Mouse (Mus musculus) limb, embryonic 11.5 days (tissue): ENCODE data around the gene Fkbp6. TPM values are rescaled to one million over a fixed set of nuclear protein-coding genes. Genes with fewer than 3 reads are reported as not detected.
A peak's percentile ranks its signal among the peaks of the same experiment; 100 is the strongest.

Source experiments
- ATAC-seq: fragments of 200-750 bp; cut with Nextera tagmentation; 2 replicates; pipeline ENCODE4 v1.8.0; 2017; ENCODE audit warnings: low read depth; ENCODE audit not compliant: insufficient number of reproducible peaks, low FRiP score, low TSS enrichment
- DNase-seq: peaks from one replicate; pipeline ENCODE4 v3.0.0-alpha.2; 2015; ENCODE audit warnings: low spot score
- H3K27ac ChIP-seq: fragments of 300-500 bp; sonication (generic); replicated peaks from 2 replicates; pipeline ENCODE4 v1.5.1; 2014; ENCODE audit warnings: low read depth, mild to moderate bottlenecking, low read length
- H3K27me3 ChIP-seq: fragments of 300-500 bp; sonication (generic); 2 replicates; pipeline ENCODE4 v1.6.1; 2014; ENCODE audit warnings: mild to moderate bottlenecking, low read length, mixed read lengths; ENCODE audit not compliant: control insufficient read depth, insufficient read depth
- H3K36me3 ChIP-seq: fragments of 300-500 bp; sonication (generic); 2 replicates; pipeline ENCODE4 v1.6.1; 2014; ENCODE audit warnings: mild to moderate bottlenecking, low read length, moderate library complexity, mixed read lengths; ENCODE audit not compliant: control insufficient read depth, insufficient read depth
- H3K4me1 ChIP-seq: fragments of 300-500 bp; sonication (generic); 2 replicates; pipeline ENCODE4 v1.6.1; 2014; ENCODE audit warnings: low read length, mixed read lengths; ENCODE audit not compliant: control insufficient read depth, insufficient read depth
- H3K4me2 ChIP-seq: fragments of 300-500 bp; sonication (generic); 2 replicates; pipeline ENCODE4 v1.6.1; 2014; ENCODE audit warnings: low read depth, mild to moderate bottlenecking, moderate library complexity; ENCODE audit not compliant: severe bottlenecking
- H3K4me3 ChIP-seq: fragments of 300-500 bp; sonication (generic); 2 replicates; pipeline ENCODE4 v1.5.1; 2014; ENCODE audit warnings: low read depth, low read length
- H3K9ac ChIP-seq: fragments of 300-500 bp; sonication (generic); 2 replicates; pipeline ENCODE4 v1.6.1; 2014; ENCODE audit warnings: mild to moderate bottlenecking, low read length
- H3K9me3 ChIP-seq: fragments of 300-500 bp; sonication (generic); 2 replicates; pipeline ENCODE4 v1.6.1; 2016; ENCODE audit warnings: low read length; ENCODE audit not compliant: control insufficient read depth
- WGBS: fragments of 180-500 bp; shearing (Covaris S2); extraction: QIAGEN DNeasy Blood & Tissue Kit; methylation state at CpG from one replicate; pipeline ENCODE4 v1.1.7; 2014; 5-methylcytosine and 5-hydroxymethylcytosine counted together
- polyA plus RNA-seq: library from polyadenylated mRNA; unstranded; fragments of >200 nt; fragmentation: Nextera tagmentation; extraction: Ambion mirVana; gene quantifications from 2 replicates; pipeline ENCODE4 v1.2.1, GENCODE M21; 2014

The Fkbp6 gene
- polyA plus RNA-seq, 1 experiment from 2014 or later = 0.12 TPM

DNA sequence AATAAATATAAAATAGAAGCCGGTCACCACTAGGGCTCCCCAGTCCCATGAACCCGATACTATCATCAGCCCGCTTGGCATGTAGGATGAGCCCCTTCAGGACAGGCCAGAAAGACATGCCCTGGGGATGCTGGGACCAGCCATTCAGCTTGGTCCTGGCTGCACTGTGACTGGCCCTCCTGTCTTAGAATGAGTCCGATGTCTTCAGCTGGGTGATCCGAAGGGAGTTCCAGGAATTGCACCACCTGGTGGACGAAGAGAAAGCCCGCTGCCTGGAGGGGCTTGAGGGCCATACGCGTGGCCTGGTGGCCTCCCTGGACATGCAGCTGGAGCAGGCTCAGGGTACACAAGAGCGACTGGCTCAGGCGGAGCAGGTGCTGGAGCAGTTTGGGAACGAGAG is 13.7 kb upstream of the Fkbp6 start:
- no peak for ATAC-seq
- Histone ChIP-seq H3K4me2 (no peak overlapping the region), H3K9me3 (no peaks in the 10 kb centered on the region), H3K9ac (no peak overlapping the region), H3K27ac (no peak overlapping the region), H3K27me3 (no peaks in the 10 kb centered on the region), H3K36me3 (no peaks in the 10 kb centered on the region), H3K4me3 (no peak overlapping the region), H3K4me1 (no peaks in the 10 kb centered on the region)
- WGBS = 26% methylated on average over 12 of the region's 12 CpGs
- peak; percentile 66 for DNase-seq

DNA sequence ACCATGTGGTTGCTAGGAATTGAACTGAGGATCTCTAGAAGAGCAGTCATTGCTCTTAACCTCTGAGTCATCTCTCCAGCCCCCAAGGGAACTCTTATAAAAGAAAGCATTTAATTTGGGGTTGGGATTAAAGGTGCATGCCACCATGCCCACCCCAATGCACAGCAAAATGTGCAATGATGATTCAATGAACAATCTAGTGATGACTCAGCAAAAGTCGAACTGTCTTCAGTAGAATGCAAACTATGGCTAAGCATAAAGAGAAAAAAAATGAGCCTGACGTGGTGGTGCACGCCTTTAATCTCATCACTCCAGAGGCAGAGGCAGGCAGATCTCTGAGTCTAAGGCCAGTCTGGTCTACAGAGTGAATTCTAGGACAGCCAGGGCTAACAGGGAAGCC is 12.7 kb upstream of the Fkbp6 start:
- ATAC-seq = no peak
- WGBS = 89% methylated on average over 3 of the region's 3 CpGs

DNA sequence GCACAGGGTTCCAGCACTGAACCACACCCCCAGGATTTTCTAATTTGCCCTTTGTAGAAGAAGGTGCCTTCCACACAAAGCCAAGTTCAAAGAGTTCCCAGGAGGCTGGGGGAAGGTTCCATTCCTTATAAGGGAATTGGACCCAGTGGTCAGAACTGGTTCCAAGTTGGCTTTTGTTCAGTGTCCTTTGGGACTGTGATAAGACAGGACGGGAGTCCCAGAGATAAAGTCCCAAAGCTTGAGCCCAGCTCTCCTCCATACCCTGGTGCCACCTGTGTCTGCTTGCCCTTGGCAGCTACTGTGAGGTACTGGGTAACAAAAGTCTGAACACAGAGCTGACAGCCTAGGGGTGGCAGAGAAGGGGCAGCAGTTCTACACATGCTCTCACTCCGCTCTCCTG is 9.9 kb upstream of the Fkbp6 start:
- H3K4me2 ChIP-seq = no peak overlapping the region
- H3K27ac ChIP-seq = no peak overlapping the region
- no peaks in the 10 kb centered on the region for H3K4me1 ChIP-seq
- H3K27me3 ChIP-seq = no peaks in the 10 kb centered on the region
- DNase-seq (no peak), ATAC-seq (no peak)
- H3K9me3 ChIP-seq = peaks cover 4% of the 10 kb centered on the region
- no peak overlapping the region for H3K9ac ChIP-seq
- no peak overlapping the region for H3K4me3 ChIP-seq
- no peaks in the 10 kb centered on the region for H3K36me3 ChIP-seq
- 92% methylated on average over 2 of the region's 2 CpGs for WGBS

More for the DNA sequence above, 12.7 kb upstream of the Fkbp6 start:
- H3K27me3 ChIP-seq = no peaks in the 10 kb centered on the region
- H3K27ac ChIP-seq = no peak overlapping the region
- no peak overlapping the region for H3K9ac ChIP-seq
- no peak overlapping the region for H3K4me2 ChIP-seq
- H3K36me3 ChIP-seq = no peaks in the 10 kb centered on the region
- no peak for DNase-seq
- no peaks in the 10 kb centered on the region for H3K4me1 ChIP-seq
- H3K9me3 ChIP-seq = peaks cover 2% of the 10 kb centered on the region
- H3K4me3 ChIP-seq = no peak overlapping the region

DNA sequence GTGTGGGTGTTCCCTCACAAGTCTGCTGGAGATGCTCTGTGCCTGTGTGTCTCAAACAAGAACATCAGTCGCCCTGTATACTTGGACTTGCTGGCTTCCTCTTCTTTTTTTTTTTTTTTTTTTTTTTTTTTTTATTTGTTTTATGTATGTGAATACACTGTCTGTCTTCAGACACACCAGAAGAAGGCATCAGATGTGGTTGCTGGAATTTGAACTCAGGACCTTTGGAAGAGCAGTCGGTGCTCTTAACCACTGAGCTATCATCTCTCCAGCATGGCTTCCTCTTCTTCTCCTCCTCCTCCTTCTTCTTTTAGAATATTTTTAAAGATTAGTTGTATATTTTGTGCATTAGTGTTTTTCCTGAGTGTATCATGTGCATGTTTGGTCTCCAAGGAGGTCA is 7.7 kb upstream of the Fkbp6 start:
- Histone ChIP-seq H3K9ac (no peak overlapping the region), H3K36me3 (no peaks in the 10 kb centered on the region), H3K9me3 (peaks cover 4% of the 10 kb centered on the region), H3K4me3 (no peak overlapping the region), H3K27me3 (no peaks in the 10 kb centered on the region), H3K4me2 (no peak overlapping the region), H3K27ac (no peak overlapping the region), H3K4me1 (no peaks in the 10 kb centered on the region)
- WGBS = 84% methylated on average over 2 of the region's 2 CpGs
- ATAC-seq (no peak), DNase-seq (no peak)

DNA sequence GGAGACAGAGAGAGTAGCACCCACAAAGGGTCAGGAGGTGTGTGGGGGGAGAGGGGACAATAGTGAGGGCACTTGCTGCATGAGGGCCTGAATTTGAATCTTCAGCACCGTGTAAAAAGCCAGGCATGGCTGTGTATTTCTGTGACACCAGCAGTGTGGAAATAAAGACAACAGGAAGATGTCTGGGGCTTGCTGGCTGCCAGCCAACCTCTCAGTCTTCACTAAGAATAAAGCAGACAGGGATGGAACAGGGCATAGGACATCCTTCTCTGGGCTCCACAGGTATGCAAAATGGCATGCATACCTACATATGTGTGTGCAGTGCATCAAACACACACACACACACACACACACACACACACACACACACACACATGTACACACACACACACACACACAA is 6.2 kb upstream of the Fkbp6 start:
- DNase-seq (no peak), ATAC-seq (no peak)
- Histone ChIP-seq H3K9ac (no peak overlapping the region), H3K9me3 (peaks cover 4% of the 10 kb centered on the region), H3K36me3 (no peaks in the 10 kb centered on the region), H3K27ac (no peak overlapping the region), H3K4me2 (no peak overlapping the region), H3K4me3 (no peak overlapping the region), H3K4me1 (no peaks in the 10 kb centered on the region), H3K27me3 (no peaks in the 10 kb centered on the region)
- 77% methylated on average over 1 of the region's 1 CpGs for WGBS

- H3K4me2 ChIP-seq = no peak overlapping the region
- H3K27me3 ChIP-seq = no peaks in the 10 kb centered on the region
- H3K4me3 ChIP-seq = no peak overlapping the region
- DNase-seq (peak; percentile 64), ATAC-seq (no peak)
- no peak overlapping the region for H3K9ac ChIP-seq
- no peak overlapping the region for H3K27ac ChIP-seq
- H3K36me3 ChIP-seq = no peaks in the 10 kb centered on the region
- peaks cover 9% of the 10 kb centered on the region for H3K9me3 ChIP-seq
- no peaks in the 10 kb centered on the region for H3K4me1 ChIP-seq
- WGBS = 15% methylated on average over 20 of the region's 20 CpGs
Measured at GRCm38 (mm10) chr5:135353564-135353963, 3.7 kb upstream of the Fkbp6 start.

GRCm38 (mm10) chr5:135352995-135353394 is 3.2 kb upstream of the Fkbp6 start, which contains the start of gene Trim50:
Gene Trim50, plus strand, starts transcription at chr5:135353295.
- no peak for ATAC-seq
- Histone ChIP-seq H3K27ac (no peak within 1 kb of the TSS), H3K9ac (no peak within 1 kb of the TSS), H3K4me3 (no peak within 1 kb of the TSS), H3K9me3 (peaks cover 9% of the 10 kb centered on the region), H3K4me1 (no peaks in the 10 kb centered on the region), H3K36me3 (no peaks in the 10 kb centered on the region), H3K4me2 (no peak within 1 kb of the TSS), H3K27me3 (no peaks in the 10 kb centered on the region)
- no peak for DNase-seq
- WGBS = 57% methylated on average over 9 of the region's 9 CpGs

DNA sequence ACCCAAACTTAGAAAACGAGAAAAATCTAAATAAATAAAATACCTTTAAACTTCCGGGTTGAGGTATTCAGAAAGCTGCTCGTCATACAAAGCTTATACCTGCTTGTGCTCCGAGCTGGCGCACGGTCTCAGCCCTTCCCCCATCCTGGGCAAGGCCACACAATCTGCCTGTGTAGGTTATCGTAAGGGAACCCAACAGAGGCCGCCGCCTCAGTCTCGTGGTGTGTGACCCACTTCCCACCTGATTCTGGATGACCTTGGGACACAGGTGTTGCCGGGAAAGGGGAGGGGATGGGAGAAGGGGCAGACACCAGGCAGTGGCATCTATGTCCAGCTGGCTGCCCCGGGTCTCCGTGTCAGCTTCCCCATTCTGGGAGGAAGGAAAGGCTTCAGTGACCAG is 1.8 kb upstream of the Fkbp6 start:
- H3K9me3 ChIP-seq = peaks cover 6% of the 10 kb centered on the region
- H3K4me1 ChIP-seq = no peaks in the 10 kb centered on the region
- H3K27me3 ChIP-seq = no peaks in the 10 kb centered on the region
- WGBS = 88% methylated on average over 13 of the region's 13 CpGs
- ATAC-seq (no peak), DNase-seq (no peak)
- no peak overlapping the region for H3K4me3 ChIP-seq
- no peak overlapping the region for H3K9ac ChIP-seq
- no peak overlapping the region for H3K27ac ChIP-seq
- H3K4me2 ChIP-seq = no peak overlapping the region
- H3K36me3 ChIP-seq = no peaks in the 10 kb centered on the region

DNA sequence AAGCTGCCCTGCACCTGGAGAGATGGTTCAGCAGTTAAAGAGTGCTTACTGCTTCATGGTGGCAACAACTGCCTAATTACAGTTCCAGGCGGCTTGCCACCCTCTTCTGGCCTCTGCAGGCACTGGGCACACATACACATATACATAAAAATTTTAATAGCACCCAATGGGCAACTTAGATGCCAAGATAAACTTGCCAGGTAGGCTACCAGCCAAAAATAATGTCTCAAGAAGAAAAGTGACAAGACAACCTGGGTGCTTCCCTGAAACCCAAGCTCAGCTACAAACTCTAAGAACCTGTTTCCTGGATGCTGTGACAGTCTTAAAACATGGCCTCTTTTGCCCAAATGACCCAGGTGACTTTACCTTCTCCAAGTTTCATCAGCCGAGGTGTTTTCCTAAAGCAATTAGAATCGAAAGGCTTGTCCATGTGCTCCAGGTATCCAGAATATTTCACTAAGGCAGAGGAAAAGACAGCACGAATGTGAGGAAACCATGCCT is 2.3 kb downstream of the Fkbp6 start:
- ATAC-seq (no peak), DNase-seq (no peak)
- WGBS = 71% methylated on average over 4 of the region's 4 CpGs
- H3K4me2 ChIP-seq = no peak overlapping the region
- H3K36me3 ChIP-seq = no peaks in the 10 kb centered on the region
- H3K4me1 ChIP-seq = no peaks in the 10 kb centered on the region
- no peak overlapping the region for H3K4me3 ChIP-seq
- no peak overlapping the region for H3K9ac ChIP-seq
- H3K27ac ChIP-seq = no peak overlapping the region
- no peaks in the 10 kb centered on the region for H3K27me3 ChIP-seq
- peaks cover 6% of the 10 kb centered on the region for H3K9me3 ChIP-seq
